Mouse (Mus musculus) A20 (cell line): ENCODE measurements around the gene Dlg4.

ENCODE experiments used
- DNase-seq: peaks from one replicate; pipeline ENCODE4 v3.0.0-alpha.2; 2011; ENCODE audit warnings: low read depth, low spot score

Dlg4 gene

GRCm38 (mm10) chr11:70019495-70020021, 2.8 kb downstream of the Dlg4 start:
- DNase-seq = no peak

- DNase-seq = peak; percentile 27
Measured at GRCm38 (mm10) chr11:70020022-70020631, 3.4 kb downstream of the Dlg4 start.

- peak; percentile 88 for DNase-seq
Measured at GRCm38 (mm10) chr11:70020731-70021263, 4.1 kb downstream of the Dlg4 start.

- DNase-seq = peak; percentile 98
Measured at GRCm38 (mm10) chr11:70021264-70022132, 4.8 kb downstream of the Dlg4 start.

- DNase-seq = no peak
Measured at GRCm38 (mm10) chr11:70023481-70024150, 6.9 kb downstream of the Dlg4 start.

GRCm38 (mm10) chr11:70024151-70024514, 7.4 kb downstream of the Dlg4 start:
- DNase-seq = no peak

GRCm38 (mm10) chr11:70026689-70027088, 9.9 kb downstream of the Dlg4 start:
- DNase-seq = no peak

- no peak for DNase-seq
Measured at GRCm38 (mm10) chr11:70027397-70027796, 10.7 kb downstream of the Dlg4 start.

GRCm38 (mm10) chr11:70028401-70029129, 11.8 kb downstream of the Dlg4 start:
- no peak for DNase-seq

GRCm38 (mm10) chr11:70029130-70029801, 12.5 kb downstream of the Dlg4 start:
- DNase-seq = peak; percentile 79

GRCm38 (mm10) chr11:70029829-70030550, 13.2 kb downstream of the Dlg4 start:
- DNase-seq = no peak

GRCm38 (mm10) chr11:70030651-70031320, 14.0 kb downstream of the Dlg4 start:
- no peak for DNase-seq

- DNase-seq = no peak
Measured at GRCm38 (mm10) chr11:70031321-70031670, 14.6 kb downstream of the Dlg4 start.

GRCm38 (mm10) chr11:70038174-70038573, 21.4 kb downstream of the Dlg4 start:
- peak; percentile 44 for DNase-seq

GRCm38 (mm10) chr11:70039631-70040030, 22.9 kb downstream of the Dlg4 start:
- DNase-seq = no peak

- no peak for DNase-seq
Measured at GRCm38 (mm10) chr11:70040184-70040583, 23.4 kb downstream of the Dlg4 start.

- DNase-seq = no peak
Measured at GRCm38 (mm10) chr11:70042309-70043085, 25.8 kb downstream of the Dlg4 start.

- DNase-seq = no peak
Measured at GRCm38 (mm10) chr11:70043665-70044064, 26.9 kb downstream of the Dlg4 start.

- no peak for DNase-seq
Measured at GRCm38 (mm10) chr11:70045435-70045834, 28.7 kb downstream of the Dlg4 start.
